Mouse (Mus musculus) thymus, adult 2 months (tissue): ENCODE data around the gene Epop. TPM values are rescaled to one million over a fixed set of nuclear protein-coding genes. Genes with fewer than 3 reads are reported as not detected.
A peak's percentile ranks its signal among the peaks of the same experiment; 100 is the strongest.
"Not testable (repeated sequence)": the region's sequence is repeated elsewhere in the genome, so short reads cannot be mapped to it uniquely, and the experiment has no call there.

Experiments used
- DNase-seq: peaks from one replicate; pipeline ENCODE4 v3.0.0; 2021
- H3K27ac ChIP-seq: fragments of 200-500 bp; 2 replicates; pipeline ENCODE4 v1.5.1; 2012; ENCODE audit warnings: low read length, control low read depth; ENCODE audit not compliant: control insufficient read depth, insufficient read depth
- H3K27me3 ChIP-seq: fragments of 200-500 bp; 2 replicates; pipeline ENCODE4 v1.6.1; 2012; ENCODE audit warnings: mild to moderate bottlenecking, low read length, moderate library complexity, mixed read lengths; ENCODE audit not compliant: control insufficient read depth, insufficient read depth
- H3K36me3 ChIP-seq: fragments of 200-500 bp; 2 replicates; pipeline ENCODE4 v1.6.1; 2012; ENCODE audit warnings: mild to moderate bottlenecking, low read length, moderate library complexity; ENCODE audit not compliant: control insufficient read depth, insufficient read depth
- H3K4me1 ChIP-seq: fragments of 200-500 bp; replicated peaks from 2 replicates; pipeline ENCODE4 v1.6.1; 2012; ENCODE audit warnings: low read length; ENCODE audit not compliant: control insufficient read depth, insufficient read depth
- H3K4me3 ChIP-seq: fragments of 200-500 bp; 2 replicates; pipeline ENCODE4 v1.5.1; 2012; ENCODE audit warnings: mild to moderate bottlenecking, low read length, control low read depth, moderate library complexity; ENCODE audit not compliant: control insufficient read depth, insufficient read depth
- CTCF ChIP-seq: fragments of 200-500 bp; IDR thresholded peaks from 2 replicates; pipeline ENCODE4 v1.5.1; 2012; ENCODE audit warnings: mild to moderate bottlenecking, control low read depth, low read length, moderate library complexity, borderline replicate concordance; ENCODE audit not compliant: control insufficient read depth, poor library complexity, insufficient read depth; ENCODE audit errors: extremely low read depth
- POLR2A ChIP-seq: fragments of 200-500 bp; IDR thresholded peaks from 2 replicates; pipeline ENCODE4 v1.6.1; 2012; ENCODE audit warnings: mild to moderate bottlenecking, low read length, control low read depth, moderate library complexity; ENCODE audit not compliant: control insufficient read depth, poor library complexity, insufficient read depth; ENCODE audit errors: extremely low read depth
- WGBS: fragments of 180-500 bp; shearing (Covaris S2); methylation state at CpG from one replicate; pipeline ENCODE4 v1.1.7; 2018; 5-methylcytosine and 5-hydroxymethylcytosine counted together
- polyA plus RNA-seq: library from polyadenylated mRNA; depleted of rRNA; stranded (reverse); fragments of >200 nt; gene quantifications from 2 replicates; pipeline ENCODE4 v1.2.3, GENCODE M21; 2012

Gene Epop
- polyA plus RNA-seq, 1 experiment = 5.6 TPM

DNA sequence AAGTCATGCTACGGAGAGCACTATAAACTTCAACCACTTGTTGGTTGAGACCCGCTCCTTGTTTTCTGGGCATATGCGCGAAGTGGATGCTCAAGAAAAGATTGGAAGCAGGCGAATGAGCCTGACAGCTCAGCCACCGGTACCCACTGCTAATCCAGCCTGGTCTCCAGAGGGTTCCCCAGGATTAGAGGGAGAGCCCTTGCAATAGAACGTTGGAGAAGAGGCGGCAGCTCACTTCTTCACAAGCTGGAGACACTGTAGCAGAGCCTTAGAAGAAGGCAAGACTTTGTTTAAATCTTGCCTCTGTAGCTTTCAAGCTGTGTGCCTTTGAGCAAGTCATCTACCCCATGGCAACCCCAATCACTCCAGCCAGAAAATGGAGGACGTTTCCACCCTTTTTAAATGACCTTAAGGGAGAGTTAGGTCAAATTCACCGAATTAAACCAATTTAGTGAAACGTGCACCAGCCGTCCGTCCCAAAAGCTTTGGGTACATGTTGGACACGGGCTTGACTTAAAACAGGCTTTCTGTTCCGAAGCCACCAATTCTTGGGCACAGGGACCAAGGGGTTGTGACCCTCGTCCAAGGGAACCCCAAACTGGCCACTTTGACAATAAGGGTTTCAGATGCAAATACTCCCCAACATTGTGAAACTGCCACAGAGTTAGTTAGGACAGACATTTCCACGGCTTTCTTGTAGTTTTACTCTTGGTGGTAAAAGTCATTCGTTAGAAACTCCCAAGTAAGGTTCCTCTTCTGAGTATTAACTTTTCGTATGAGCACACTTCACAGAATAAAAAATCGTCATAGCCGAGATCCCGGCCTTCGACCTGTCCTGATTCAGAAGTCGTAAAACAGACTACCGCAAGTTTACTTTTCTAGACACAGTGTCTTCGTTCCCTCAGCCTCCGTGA is 31.5 kb upstream of the Epop start:
- Histone ChIP-seq H3K27me3 (no peaks in the 10 kb centered on the region), H3K4me3 (peak overlapping the region; percentile 74), H3K27ac (peak overlapping the region; percentile 71), H3K4me1 (peaks cover 49% of the 10 kb centered on the region), H3K36me3 (no peaks in the 10 kb centered on the region)
- no peak for DNase-seq
- TF ChIP-seq POLR2A = no peak
- WGBS = 7% methylated on average over 27 of the region's 27 CpGs

DNA sequence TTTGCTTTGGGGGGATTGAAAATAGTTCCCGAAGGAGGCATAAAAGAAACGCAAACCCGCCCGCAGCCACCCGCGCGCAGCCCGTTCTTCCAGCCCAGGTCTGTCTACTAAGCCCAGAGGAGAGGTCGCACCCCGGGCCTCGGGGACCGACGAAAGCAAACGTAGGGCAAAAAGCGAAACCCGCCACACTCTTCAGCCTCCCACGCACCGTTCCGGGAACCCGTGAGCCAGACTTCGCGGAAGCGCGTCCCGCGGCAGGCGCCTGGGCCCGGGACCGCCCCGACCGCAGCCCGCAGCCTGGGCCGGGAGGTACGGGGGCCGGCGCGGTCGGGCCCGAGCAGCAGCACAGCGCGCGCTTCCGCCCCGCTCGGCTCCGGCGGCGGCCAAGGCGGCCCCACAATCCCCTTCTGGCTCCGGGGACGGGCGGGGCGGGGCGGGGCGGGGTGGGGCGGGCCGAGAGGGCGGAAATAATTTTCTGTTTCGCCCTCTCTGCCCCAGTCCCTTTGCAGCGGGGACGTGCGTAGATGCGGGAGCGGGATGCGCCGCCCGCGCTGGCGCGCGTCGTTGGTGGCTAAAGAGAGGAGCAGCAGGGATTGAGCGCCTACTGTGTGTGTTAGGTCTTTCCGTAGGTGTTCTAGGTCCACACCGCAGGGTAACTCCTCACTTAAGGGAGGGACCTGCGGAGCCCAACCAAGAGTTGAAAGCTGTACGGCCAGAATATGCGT is 30.6 kb upstream of the Epop start:
- no peaks in the 10 kb centered on the region for H3K27me3 ChIP-seq
- WGBS = under 1% methylated on average over 78 of the region's 78 CpGs
- no peaks in the 10 kb centered on the region for H3K36me3 ChIP-seq
- peaks cover 44% of the 10 kb centered on the region for H3K4me1 ChIP-seq
- H3K4me3 ChIP-seq = peak overlapping the region; percentile 93
- peak overlapping the region; percentile 71 for H3K27ac ChIP-seq
- DNase-seq = peak; percentile 78
- TF ChIP-seq CTCF (0 out of 2 replicates have a peak, but pooled peaks have one; percentile 6), POLR2A (peak; percentile 62; the same call in 1 of the 2 replicates)

DNA sequence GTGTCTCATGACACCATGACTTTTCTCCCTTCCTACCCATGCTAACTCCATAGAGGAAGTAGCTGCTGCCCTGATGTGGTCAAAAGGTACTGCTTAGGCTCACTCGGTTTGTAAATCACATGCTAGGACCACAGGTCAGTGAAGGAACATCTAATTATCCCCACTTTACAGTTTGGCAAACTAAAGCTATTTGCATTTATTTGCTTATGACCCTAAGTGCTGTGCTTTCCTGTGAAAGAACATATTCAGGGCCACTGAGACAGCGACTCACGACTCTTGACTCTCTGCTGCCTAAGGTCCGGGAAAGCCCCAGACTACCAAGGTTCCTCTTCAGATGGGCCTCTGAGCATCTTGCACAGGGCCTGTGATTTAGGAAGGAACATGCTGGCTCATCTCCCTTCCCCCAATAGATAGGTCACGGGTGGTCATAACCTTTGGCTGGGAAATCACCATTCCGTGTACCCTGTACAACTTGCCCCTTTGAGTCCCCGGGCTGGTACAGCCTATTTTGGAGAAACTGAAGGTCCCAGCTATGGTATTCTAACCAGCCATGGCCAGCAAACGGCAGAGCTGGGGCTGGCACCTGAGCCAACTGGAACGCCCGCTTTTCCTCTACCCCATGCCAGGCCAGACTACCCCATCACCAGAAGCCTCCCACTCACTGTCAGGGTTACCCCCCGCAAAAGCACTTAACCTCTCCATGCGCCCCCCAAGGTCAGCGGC is 29.9 kb upstream of the Epop start:
- H3K4me3 ChIP-seq = peak overlapping the region; percentile 93
- TF ChIP-seq POLR2A (no peak), CTCF (no peak)
- WGBS = 6% methylated on average over 13 of the region's 13 CpGs
- no peaks in the 10 kb centered on the region for H3K36me3 ChIP-seq
- DNase-seq = no peak
- peaks cover 38% of the 10 kb centered on the region for H3K4me1 ChIP-seq
- H3K27ac ChIP-seq = peak overlapping the region; percentile 71
- H3K27me3 ChIP-seq = no peaks in the 10 kb centered on the region

DNA sequence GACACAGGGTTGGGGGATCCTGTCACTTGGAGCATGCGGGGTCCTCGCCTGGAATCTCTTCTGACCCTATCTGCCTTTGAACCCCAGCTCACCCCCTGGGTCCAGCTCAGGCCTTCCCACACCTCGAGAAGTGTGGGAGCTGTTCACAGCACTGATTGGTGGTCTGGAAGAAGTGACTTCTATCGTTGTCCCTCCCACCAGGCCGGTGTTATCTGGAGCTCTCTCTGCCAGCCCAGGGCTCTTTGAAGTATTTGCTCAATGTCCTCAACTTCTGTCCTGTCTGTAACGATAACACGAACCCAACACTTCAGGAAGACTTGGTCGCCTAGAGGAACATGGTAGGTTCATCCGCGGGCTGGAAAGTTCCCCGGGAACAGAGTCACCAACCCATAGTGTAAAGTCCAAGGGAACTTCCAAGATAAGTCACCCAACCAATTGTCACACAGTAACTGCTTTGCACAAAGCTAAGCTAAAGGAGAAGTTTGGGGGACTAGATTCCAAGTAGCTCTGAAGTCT is 29.3 kb upstream of the Epop start:
- Histone ChIP-seq H3K27me3 (no peaks in the 10 kb centered on the region), H3K4me1 (peaks cover 33% of the 10 kb centered on the region), H3K27ac (no peak overlapping the region; the same call in 1 of the 2 replicates), H3K4me3 (no peak overlapping the region), H3K36me3 (no peaks in the 10 kb centered on the region)
- WGBS = 85% methylated on average over 11 of the region's 11 CpGs
- DNase-seq = no peak
- TF ChIP-seq CTCF = no peak
- no peak for TF ChIP-seq POLR2A

DNA sequence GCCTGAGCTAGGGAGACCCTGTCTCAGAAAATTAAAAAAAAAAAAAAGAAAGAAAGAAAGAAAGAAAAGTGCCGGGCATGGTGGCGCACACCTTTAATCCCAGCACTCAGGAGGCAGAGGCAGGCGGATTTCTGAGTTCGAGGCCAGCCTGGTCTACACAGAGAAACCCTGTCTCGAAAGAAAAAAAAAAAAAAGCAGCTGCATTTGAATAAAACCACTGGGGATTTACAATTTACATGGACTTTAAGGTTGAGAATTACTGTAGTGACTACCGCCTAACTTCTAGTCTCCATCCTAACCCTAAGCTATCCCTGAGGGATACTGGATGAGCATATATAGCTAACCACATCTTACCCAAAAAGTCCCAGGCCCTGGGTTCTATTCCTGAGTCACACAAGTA is 28.5 kb upstream of the Epop start:
- H3K36me3 ChIP-seq, H3K27ac ChIP-seq, H3K4me3 ChIP-seq, DNase-seq, H3K27me3 ChIP-seq: not testable (repeated sequence)
- peaks cover 33% of the 10 kb centered on the region for H3K4me1 ChIP-seq
- 93% methylated on average over 6 of the region's 6 CpGs for WGBS

DNA sequence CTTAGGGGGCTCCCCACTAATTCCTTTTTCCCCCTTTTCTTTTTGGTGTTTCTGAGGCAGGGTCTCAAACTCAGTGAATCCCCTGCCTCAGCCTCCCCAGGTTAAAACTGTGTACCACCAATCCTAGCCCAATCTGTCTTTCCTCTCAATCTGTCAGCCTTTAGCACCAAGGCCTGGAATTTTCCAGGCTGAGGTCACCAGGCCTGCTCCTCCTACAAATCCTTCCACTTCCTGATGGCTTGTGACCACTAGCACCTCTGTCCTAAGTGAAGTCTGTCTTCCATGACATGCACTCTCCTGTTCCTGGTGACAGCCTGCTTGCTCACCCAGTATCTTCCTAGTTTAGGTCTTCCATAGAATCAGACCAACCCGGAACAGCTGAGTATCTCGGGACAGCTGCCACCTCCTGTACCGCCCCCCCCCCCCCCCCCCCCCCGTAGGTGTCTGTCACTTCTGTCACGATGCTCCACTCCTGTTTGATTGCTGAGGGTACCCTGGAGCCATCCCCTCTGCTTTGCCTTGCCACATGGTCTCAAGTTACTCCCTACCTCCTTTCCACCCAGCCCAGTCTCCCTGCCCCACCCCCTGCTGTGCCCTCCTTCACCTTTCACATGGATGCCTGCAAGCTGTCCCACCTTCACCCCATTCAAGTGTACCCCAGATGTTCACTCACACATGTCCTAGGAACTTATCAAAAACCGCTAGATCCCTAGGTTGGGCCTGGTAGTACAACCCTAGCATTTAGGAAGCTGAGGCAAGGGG is 27.9 kb upstream of the Epop start:
- Histone ChIP-seq H3K36me3 (no peaks in the 10 kb centered on the region), H3K27me3 (no peaks in the 10 kb centered on the region), H3K4me3 (no peak overlapping the region), H3K4me1 (peaks cover 29% of the 10 kb centered on the region), H3K27ac (no peak overlapping the region)
- TF ChIP-seq POLR2A (no peak), CTCF (no peak)
- WGBS = 83% methylated on average over 5 of the region's 6 CpGs
- DNase-seq = no peak
